Mouse (Mus musculus): ENCODE data around the gene Ganab. TPM values are rescaled to one million over a fixed set of nuclear protein-coding genes. Genes with fewer than 3 reads are reported as not detected.

The Ganab gene
- total and polyA plus RNA-seq, 2 experiments from 2014 or later = 26.4 to 56.3 TPM

- peaks cover 44% of the 10 kb centered on the region for H3K36me3 ChIP-seq (replicated peaks; ENCODE audit: control insufficient read depth, insufficient read depth, low read length)
- H3K4me3 ChIP-seq (ENCODE audit: low read depth, low read length) = no peak overlapping the region
- no peak for DNase-seq (ENCODE audit: low spot score)
- no peaks in the 10 kb centered on the region for H3K4me1 ChIP-seq (ENCODE audit: control insufficient read depth, insufficient read depth)
- TF ChIP-seq CTCF (IDR thresholded peaks at IDR 0.05; ENCODE audit: low read depth) (no peak), EP300 (IDR thresholded peaks at IDR 0.05; ENCODE audit: low read depth) (no peak)
- H3K9ac ChIP-seq (replicated peaks; ENCODE audit: low read depth, low read length) = no peak overlapping the region
- H3K9me3 ChIP-seq (replicated peaks; ENCODE audit: control insufficient read depth, low read length) = no peaks in the 10 kb centered on the region
- WGBS = 85% methylated on average over 2 of the region's 2 CpGs
- no peak overlapping the region for H3K27ac ChIP-seq (ENCODE audit: low read depth)
- H3K27me3 ChIP-seq (ENCODE audit: control insufficient read depth, insufficient read depth, low read length) = no peaks in the 10 kb centered on the region
- no peak for ATAC-seq (ENCODE audit: insufficient read depth, low read depth)
- no peak overlapping the region for H3K4me2 ChIP-seq (ENCODE audit: low read depth, low read length)
These were observed 38.9 kb downstream of the Ganab start for GRCm38 (mm10) chr19:8936736-8937135.

GRCm38 (mm10) chr19:8940526-8941133 is 42.8 kb downstream of the Ganab start:
- Histone ChIP-seq H3K9me3 (replicated peaks; ENCODE audit: control insufficient read depth, low read length) (no peaks in the 10 kb centered on the region), H3K4me1 (ENCODE audit: control insufficient read depth, insufficient read depth) (peaks cover 20% of the 10 kb centered on the region; the same call in 1 of the 2 replicates), H3K4me2 (ENCODE audit: low read depth, low read length) (peak overlapping the region; percentile 68; the same call in 1 of the 2 replicates), H3K9ac (replicated peaks; ENCODE audit: low read depth, low read length) (no peak overlapping the region), H3K27ac (ENCODE audit: low read depth) (no peak overlapping the region), H3K4me3 (ENCODE audit: low read depth, low read length) (no peak overlapping the region), H3K36me3 (replicated peaks; ENCODE audit: control insufficient read depth, insufficient read depth, low read length) (peaks cover 37% of the 10 kb centered on the region), H3K27me3 (ENCODE audit: control insufficient read depth, insufficient read depth, low read length) (no peaks in the 10 kb centered on the region)
- TF ChIP-seq CTCF (IDR thresholded peaks at IDR 0.05; ENCODE audit: low read depth) = no peak
- no peak for TF ChIP-seq EP300 (IDR thresholded peaks at IDR 0.05; ENCODE audit: low read depth)
- WGBS = 86% methylated on average over 14 of the region's 15 CpGs
- DNase-seq (ENCODE audit: low spot score) = no peak
- ATAC-seq (ENCODE audit: insufficient read depth, low read depth) = no peak

- TF ChIP-seq CTCF (IDR thresholded peaks at IDR 0.05; ENCODE audit: low read depth) (no peak), EP300 (IDR thresholded peaks at IDR 0.05; ENCODE audit: low read depth) (no peak)
- Histone ChIP-seq H3K9ac (replicated peaks; ENCODE audit: low read depth, low read length) (peak overlapping the region; percentile 94), H3K9me3 (replicated peaks; ENCODE audit: control insufficient read depth, low read length) (no peaks in the 10 kb centered on the region), H3K4me3 (ENCODE audit: low read depth, low read length) (peak overlapping the region; percentile 68), H3K27ac (ENCODE audit: low read depth) (peak overlapping the region; percentile 26), H3K27me3 (ENCODE audit: control insufficient read depth, insufficient read depth, low read length) (no peaks in the 10 kb centered on the region), H3K4me1 (ENCODE audit: control insufficient read depth, insufficient read depth) (peaks cover 20% of the 10 kb centered on the region; the same call in 1 of the 2 replicates), H3K4me2 (ENCODE audit: low read depth, low read length) (peak overlapping the region; percentile 68), H3K36me3 (replicated peaks; ENCODE audit: control insufficient read depth, insufficient read depth, low read length) (peaks cover 38% of the 10 kb centered on the region)
- DNase-seq (ENCODE audit: low spot score) (no peak), ATAC-seq (ENCODE audit: insufficient read depth, low read depth) (no peak)
- WGBS = 47% methylated on average over 10 of the region's 10 CpGs
These were observed 43.3 kb downstream of the Ganab start for GRCm38 (mm10) chr19:8941136-8941514.

- peaks cover 37% of the 10 kb centered on the region for H3K36me3 ChIP-seq (replicated peaks; ENCODE audit: control insufficient read depth, insufficient read depth, low read length)
- no peaks in the 10 kb centered on the region for H3K9me3 ChIP-seq (replicated peaks; ENCODE audit: control insufficient read depth, low read length)
- TF ChIP-seq CTCF (IDR thresholded peaks at IDR 0.05; ENCODE audit: low read depth) (no peak), EP300 (IDR thresholded peaks at IDR 0.05; ENCODE audit: low read depth) (0 out of 2 replicates have a peak, but pooled peaks have one; percentile 62)
These were observed 43.8 kb downstream of the Ganab start, which contains the start of gene Mta2 for GRCm38 (mm10) chr19:8941515-8942217. Mta2 (plus strand) TSS chr19:8941875.

GRCm38 (mm10) chr19:8942276-8942964 is 44.5 kb downstream of the Ganab start:
- Histone ChIP-seq H3K4me3 (ENCODE audit: low read depth, low read length) (peak overlapping the region; percentile 68), H3K27me3 (ENCODE audit: control insufficient read depth, insufficient read depth, low read length) (no peaks in the 10 kb centered on the region), H3K9me3 (replicated peaks; ENCODE audit: control insufficient read depth, low read length) (no peaks in the 10 kb centered on the region), H3K4me2 (ENCODE audit: low read depth, low read length) (peak overlapping the region; percentile 68), H3K9ac (replicated peaks; ENCODE audit: low read depth, low read length) (peak overlapping the region; percentile 94), H3K36me3 (replicated peaks; ENCODE audit: control insufficient read depth, insufficient read depth, low read length) (peaks cover 36% of the 10 kb centered on the region), H3K4me1 (ENCODE audit: control insufficient read depth, insufficient read depth) (peaks cover 20% of the 10 kb centered on the region; the same call in 1 of the 2 replicates), H3K27ac (ENCODE audit: low read depth) (peak overlapping the region; percentile 97)
- no peak for TF ChIP-seq CTCF (IDR thresholded peaks at IDR 0.05; ENCODE audit: low read depth)
- TF ChIP-seq EP300 (IDR thresholded peaks at IDR 0.05; ENCODE audit: low read depth) = no peak
- DNase-seq (ENCODE audit: low spot score) (peak; percentile 51), ATAC-seq (ENCODE audit: insufficient read depth, low read depth) (peak; percentile 58)
- under 1% methylated on average over 46 of the region's 46 CpGs for WGBS

More at GRCm38 (mm10) chr19:8941515-8942217, 43.8 kb downstream of the Ganab start, which contains the start of gene Mta2:
- Histone ChIP-seq H3K4me2 (ENCODE audit: low read depth, low read length) (peak within 1 kb of the TSS; percentile 68), H3K9ac (replicated peaks; ENCODE audit: low read depth, low read length) (peak within 1 kb of the TSS; percentile 94), H3K27me3 (ENCODE audit: control insufficient read depth, insufficient read depth, low read length) (no peaks in the 10 kb centered on the region), H3K27ac (ENCODE audit: low read depth) (peak within 1 kb of the TSS; percentile 97), H3K4me1 (ENCODE audit: control insufficient read depth, insufficient read depth) (peaks cover 20% of the 10 kb centered on the region; the same call in 1 of the 2 replicates), H3K4me3 (ENCODE audit: low read depth, low read length) (peak within 1 kb of the TSS; percentile 68)
- WGBS = under 1% methylated on average over 64 of the region's 64 CpGs
- ATAC-seq (ENCODE audit: insufficient read depth, low read depth) (peak; percentile 96), DNase-seq (ENCODE audit: low spot score) (peak; percentile 98)
